Mouse (Mus musculus): ENCODE measurements around the gene Igfbp4.

- TF ChIP-seq POLR2A (IDR thresholded peaks at IDR 0.05; ENCODE audit: low read depth, low read length) (no peak), CTCF (IDR thresholded peaks at IDR 0.05; ENCODE audit: extremely low read depth, insufficient read depth, insufficient read length, insufficient replicate concordance) (no peak)
Measured at GRCm38 (mm10) chr11:99101693-99102092, 60.6 kb downstream of the Igfbp4 start.
